Mouse (Mus musculus): ENCODE measurements around the gene Ifit1.

DNA sequence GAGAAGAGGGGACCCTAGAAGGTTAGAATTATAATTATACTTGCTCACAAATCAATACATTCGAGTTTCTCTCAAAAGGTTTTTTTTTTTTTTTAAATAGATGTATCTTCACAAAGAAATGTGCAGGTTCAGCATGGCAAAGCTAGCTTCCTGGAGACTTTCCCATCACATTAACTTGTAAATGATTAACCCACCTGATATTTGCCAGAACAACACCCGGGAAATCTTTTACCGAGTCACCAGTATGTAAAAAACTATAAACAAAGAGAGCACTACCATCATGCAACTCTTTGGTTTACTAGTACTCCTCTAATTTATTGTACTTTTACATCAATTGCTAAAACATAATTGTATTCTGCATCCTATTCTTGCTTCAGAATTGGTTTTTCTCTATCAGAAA is 57.8 kb downstream of the Ifit1 start:
- no peak for TF ChIP-seq HCFC1 (IDR thresholded peaks at IDR 0.05; ENCODE audit: borderline replicate concordance, insufficient read depth, low read length)
- no peak for TF ChIP-seq CHD2 (IDR thresholded peaks at IDR 0.05; ENCODE audit: low read depth, low read length)
- no peak for TF ChIP-seq ZC3H11A (IDR thresholded peaks at IDR 0.05; ENCODE audit: borderline replicate concordance, low read depth, low read length)
- no peak for TF ChIP-seq ZNF384 (IDR thresholded peaks at IDR 0.05; ENCODE audit: low read depth, low read length)
- TF ChIP-seq MAFK (IDR thresholded peaks at IDR 0.05; ENCODE audit: insufficient read depth, low read depth, low read length): no peak

All from ES-E14 (cell line).